Mouse (Mus musculus) C2C12 (cell line): ENCODE measurements around the gene Tcf7l1.

Source experiments
- CEBPB ChIP-seq: IDR thresholded peaks from one replicate; pipeline ENCODE4 v1.6.1; 2011; ENCODE audit warnings: low read depth, mild to moderate bottlenecking, control low read depth, moderate library complexity
- USF1 ChIP-seq: IDR thresholded peaks from one replicate; pipeline ENCODE4 v1.6.1; 2011; ENCODE audit warnings: low read depth, mild to moderate bottlenecking, control low read depth, moderate library complexity

DNA sequence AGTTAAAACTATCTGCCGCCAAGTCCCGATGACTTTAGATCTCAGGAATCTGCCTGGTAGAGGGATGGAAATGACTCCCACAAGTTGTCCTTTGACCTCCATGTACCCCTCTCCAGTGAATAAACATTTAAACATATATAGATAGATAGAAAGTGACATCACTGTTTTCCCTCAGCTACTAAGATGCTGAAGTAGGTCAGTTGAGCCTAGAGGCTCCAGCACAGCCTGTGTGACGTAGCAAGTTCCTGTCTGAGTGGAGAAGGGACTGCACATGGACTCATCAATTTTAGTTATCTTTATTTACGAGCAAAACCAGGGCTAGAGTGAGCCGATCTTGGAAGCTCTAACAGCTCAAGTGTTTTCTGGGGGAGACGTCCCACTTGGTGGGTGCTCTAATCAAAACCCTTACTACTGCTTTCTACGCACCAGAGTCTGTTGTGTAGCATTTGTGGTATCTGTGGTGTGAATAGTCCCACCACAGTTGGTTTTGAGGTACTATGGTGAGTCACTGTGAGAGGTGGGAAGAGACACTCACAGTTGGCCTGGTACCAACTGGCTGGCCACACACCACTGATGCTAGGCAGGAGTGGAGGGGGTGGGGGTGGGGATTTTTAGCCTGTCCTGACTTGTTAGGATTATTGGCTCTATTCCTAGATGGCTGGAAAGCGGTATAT, 129.2 kb downstream of the Tcf7l1 start:
- TF ChIP-seq CEBPB (no peak), USF1 (no peak)
